Mouse (Mus musculus) liver, embryonic 14.5 days (tissue): ENCODE results near the gene Ccdc24. TPM values are rescaled to one million over a fixed set of nuclear protein-coding genes. Genes with fewer than 3 reads are reported as not detected.

Experiments used
- ATAC-seq: fragments of 200-750 bp; cut with Nextera tagmentation; 2 replicates; pipeline ENCODE4 v1.8.0; 2017; ENCODE audit warnings: moderate number of reproducible peaks, mild to moderate bottlenecking, moderate library complexity; ENCODE audit not compliant: insufficient read depth
- DNase-seq, 3 experiments: peaks; one replicate each; pipeline ENCODE4 v3.0.0-alpha.2; 2012 to 2013; ENCODE audit warnings: low read depth in 3 of 3, low spot score in 3 of 3
- H3K27ac ChIP-seq: fragments of 300-500 bp; sonication (generic); 2 replicates; pipeline ENCODE4 v1.5.1; 2014; ENCODE audit warnings: moderate library complexity, mild to moderate bottlenecking, control low read depth, inconsistent platforms
- H3K27me3 ChIP-seq: fragments of 300-500 bp; sonication (generic); 2 replicates; pipeline ENCODE4 v1.6.1; 2014; ENCODE audit warnings: mild to moderate bottlenecking, low read length, moderate library complexity; ENCODE audit not compliant: control insufficient read depth, insufficient read depth
- H3K36me3 ChIP-seq: fragments of 300-500 bp; sonication (generic); replicated peaks from 2 replicates; pipeline ENCODE4 v1.6.1; 2014; ENCODE audit warnings: low read depth; ENCODE audit not compliant: control insufficient read depth, insufficient read depth
- H3K4me1 ChIP-seq, 2 experiments: fragments of 200-500 bp in 1 of 2; fragments of 300-500 bp in 1 of 2; sonication (generic) in 1 of 2; replicated peaks; 2 replicates each; pipeline ENCODE4 v1.6.1; 2012 to 2014; ENCODE audit warnings: antibody characterized with exemption in 1 of 2, inconsistent platforms in 1 of 2, low read length in 1 of 2; ENCODE audit not compliant: control insufficient read depth in 2 of 2, insufficient read depth in 2 of 2
- H3K4me2 ChIP-seq: fragments of 300-500 bp; sonication (generic); 2 replicates; pipeline ENCODE4 v1.6.1; 2014; ENCODE audit warnings: low read depth, mild to moderate bottlenecking, control low read depth, moderate library complexity
- H3K4me3 ChIP-seq, 2 experiments: fragments of 200-500 bp in 1 of 2; fragments of 300-500 bp in 1 of 2; sonication (generic) in 1 of 2; 2 replicates each; pipeline ENCODE4 v1.5.1; 2012 to 2014; ENCODE audit warnings: low read depth in 2 of 2, low read length in 2 of 2, mild to moderate bottlenecking in 2 of 2, control low read depth in 1 of 2, inconsistent platforms in 1 of 2, moderate library complexity in 1 of 2; ENCODE audit not compliant: insufficient read depth in 1 of 2
- H3K9ac ChIP-seq: fragments of 300-500 bp; sonication (generic); replicated peaks from 2 replicates; pipeline ENCODE4 v1.6.1; 2014; ENCODE audit warnings: mild to moderate bottlenecking, control low read depth, moderate library complexity
- H3K9me3 ChIP-seq: fragments of 300-500 bp; sonication (generic); 2 replicates; pipeline ENCODE4 v1.6.1; 2016; ENCODE audit warnings: low read length, mixed read lengths; ENCODE audit not compliant: control insufficient read depth
- CTCF ChIP-seq: IDR thresholded peaks from 2 replicates; pipeline ENCODE4 v1.5.1; 2016; ENCODE audit warnings: antibody characterized with exemption, low read depth, control low read depth
- EP300 ChIP-seq: IDR thresholded peaks from 2 replicates; pipeline ENCODE4 v1.6.1; 2016; ENCODE audit warnings: antibody characterized with exemption, low read depth
- WGBS: fragments of 180-500 bp; shearing (Covaris S2); extraction: QIAGEN DNeasy Blood & Tissue Kit; methylation state at CpG from one replicate; pipeline ENCODE4 v1.1.7; 2014; ENCODE audit not compliant: insufficient replicate concordance; 5-methylcytosine and 5-hydroxymethylcytosine counted together
- polyA plus RNA-seq, 2 experiments: library from polyadenylated mRNA; depleted of rRNA in 1 of 2; stranded (reverse) in 1 of 2; unstranded in 1 of 2; fragments of >200 nt; fragmentation: Nextera tagmentation in 1 of 2; extraction: Ambion mirVana in 1 of 2; gene quantifications; 2 replicates each; pipeline versions ENCODE4 v1.2.1 to v1.2.3; 2012 to 2014

Ccdc24 gene
- polyA plus RNA-seq, 2 experiments: 0.57 to 0.63 TPM

DNA sequence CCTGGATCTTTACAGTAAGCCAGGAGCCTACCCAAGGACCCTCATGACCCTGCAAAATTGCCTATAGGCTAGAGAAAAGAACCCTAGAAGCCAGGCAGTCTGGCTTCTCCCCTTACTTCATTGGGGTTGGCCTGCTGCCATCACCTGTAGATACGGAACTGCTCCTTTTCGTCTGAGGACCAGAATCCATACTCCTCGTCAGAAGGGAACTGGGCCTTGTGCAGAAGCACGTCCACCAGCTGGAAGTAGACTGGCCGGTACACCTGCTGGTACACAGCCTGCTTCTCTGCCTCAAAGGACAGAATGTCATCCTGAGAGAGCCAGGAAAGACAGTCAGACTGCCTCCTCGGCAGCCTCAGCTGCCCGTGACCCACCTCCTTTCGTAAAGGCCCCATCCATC, 32.4 kb upstream of the Ccdc24 start:
- Histone ChIP-seq H3K9me3 (no peaks in the 10 kb centered on the region), H3K4me3 (no peak overlapping the region), H3K36me3 (peaks cover 12% of the 10 kb centered on the region), H3K4me1 (no peaks in the 10 kb centered on the region), H3K9ac (no peak overlapping the region), H3K27me3 (no peaks in the 10 kb centered on the region), H3K27ac (no peak overlapping the region), H3K4me2 (no peak overlapping the region)
- no peak for ATAC-seq
- 84% methylated on average over 8 of the region's 8 CpGs for WGBS
- no peak for TF ChIP-seq CTCF
- TF ChIP-seq EP300: no peak
- no peak for DNase-seq

DNA sequence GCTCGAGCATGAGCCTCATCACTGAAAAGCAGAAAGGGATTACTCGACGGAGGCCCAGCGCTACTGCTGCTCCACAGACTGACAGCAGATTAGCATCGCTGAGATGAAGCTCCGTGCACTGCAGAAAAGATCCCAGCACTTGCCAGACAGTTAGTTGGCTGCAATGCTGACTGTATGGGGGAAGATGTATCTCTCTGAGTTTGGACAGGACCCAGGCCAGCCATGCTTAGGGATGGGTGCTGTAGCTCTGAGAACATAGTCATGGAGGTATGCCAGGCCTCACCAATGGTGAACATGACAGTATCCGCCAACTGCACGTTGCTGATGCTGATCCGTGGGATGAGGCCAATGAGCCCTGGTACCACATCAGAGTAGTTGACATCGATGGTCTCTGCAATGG, 31.7 kb upstream of the Ccdc24 start:
- no peak overlapping the region for H3K9ac ChIP-seq
- ATAC-seq (no peak), DNase-seq (no peak)
- no peak for TF ChIP-seq EP300
- TF ChIP-seq CTCF: no peak
- peaks cover 17% of the 10 kb centered on the region for H3K36me3 ChIP-seq
- no peaks in the 10 kb centered on the region for H3K27me3 ChIP-seq
- no peaks in the 10 kb centered on the region for H3K4me1 ChIP-seq
- H3K9me3 ChIP-seq: no peaks in the 10 kb centered on the region
- no peak overlapping the region for H3K27ac ChIP-seq
- H3K4me3 ChIP-seq: no peak overlapping the region
- 92% methylated on average over 10 of the region's 10 CpGs for WGBS
- H3K4me2 ChIP-seq: no peak overlapping the region

DNA sequence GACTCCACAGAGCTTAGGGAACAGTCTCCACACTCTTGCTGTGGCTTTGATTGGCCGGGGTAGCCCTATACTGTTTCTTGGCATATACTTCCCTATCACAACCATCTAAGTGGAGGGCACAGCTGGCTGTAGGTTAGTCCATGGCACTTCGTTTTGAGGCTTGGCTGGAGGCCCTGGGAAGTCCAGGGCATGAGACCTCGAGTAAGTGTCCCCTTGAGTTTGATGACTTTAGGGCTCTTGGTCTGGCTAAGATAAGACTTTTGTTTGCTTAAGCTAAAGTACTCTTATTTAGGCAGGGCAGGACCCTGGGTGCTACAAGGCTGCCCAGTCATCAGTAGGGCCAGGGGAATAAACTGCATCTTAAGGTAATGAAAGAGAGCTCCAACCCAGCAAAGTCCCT, 25.8 kb upstream of the Ccdc24 start:
- Histone ChIP-seq H3K27me3 (no peaks in the 10 kb centered on the region), H3K4me2 (no peak overlapping the region), H3K4me3 (no peak overlapping the region), H3K36me3 (peaks cover 22% of the 10 kb centered on the region), H3K27ac (no peak overlapping the region), H3K9me3 (no peaks in the 10 kb centered on the region), H3K4me1 (no peaks in the 10 kb centered on the region), H3K9ac (no peak overlapping the region)
- no peak for ATAC-seq
- no peak for TF ChIP-seq EP300
- TF ChIP-seq CTCF: no peak
- WGBS: 64% methylated on average over 3 of the region's 3 CpGs
- DNase-seq: no peak

DNA sequence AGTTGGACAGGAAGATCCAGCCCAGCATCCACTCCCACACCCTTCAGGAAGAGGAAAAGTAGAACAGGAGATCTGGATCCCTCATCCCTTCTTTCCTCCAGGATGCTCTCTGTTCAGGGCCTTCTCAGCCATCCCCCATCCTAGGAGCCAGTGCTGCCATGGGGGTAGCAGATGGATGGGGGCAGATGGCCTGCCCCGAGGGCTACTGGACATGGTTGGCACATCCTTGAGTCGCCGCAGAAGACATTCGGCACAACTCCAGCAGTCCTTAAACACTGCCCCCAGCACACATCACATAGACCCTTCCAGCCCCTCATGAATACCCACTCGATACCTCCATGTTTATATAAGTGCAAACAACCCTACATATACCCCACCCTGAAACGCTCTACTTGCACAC, 23.7 kb upstream of the Ccdc24 start:
- H3K9ac ChIP-seq: no peak overlapping the region
- H3K4me3 ChIP-seq: no peak overlapping the region
- peaks cover 2 to 4% of the 10 kb centered on the region in 2 experiments; a peak in 1 of 4 replicates for H3K4me1 ChIP-seq
- H3K27me3 ChIP-seq: no peaks in the 10 kb centered on the region
- TF ChIP-seq EP300 (no peak), CTCF (no peak)
- H3K36me3 ChIP-seq: peaks cover 18% of the 10 kb centered on the region
- ATAC-seq (no peak), DNase-seq (no peak)
- 88% methylated on average over 6 of the region's 6 CpGs for WGBS
- H3K4me2 ChIP-seq: no peak overlapping the region
- no peak overlapping the region for H3K27ac ChIP-seq
- H3K9me3 ChIP-seq: no peaks in the 10 kb centered on the region

- DNase-seq (no peak), ATAC-seq (no peak)
- peaks cover 2 to 5% of the 10 kb centered on the region in 2 experiments; a peak in 1 of 4 replicates for H3K4me1 ChIP-seq
- no peak overlapping the region for H3K9ac ChIP-seq
- no peak overlapping the region for H3K27ac ChIP-seq
- TF ChIP-seq CTCF (no peak), EP300 (no peak)
- H3K4me2 ChIP-seq: no peak overlapping the region
- 76% methylated on average over 7 of the region's 7 CpGs for WGBS
- peaks cover 16% of the 10 kb centered on the region for H3K36me3 ChIP-seq
- no peaks in the 10 kb centered on the region for H3K27me3 ChIP-seq
- H3K4me3 ChIP-seq: no peak overlapping the region
- H3K9me3 ChIP-seq: no peaks in the 10 kb centered on the region
These were observed 23.0 kb upstream of the Ccdc24 start for GRCm38 (mm10) chr4:117895339-117895738.

GRCm38 (mm10) chr4:117894601-117895000, 22.2 kb upstream of the Ccdc24 start:
- Histone ChIP-seq H3K9ac (no peak overlapping the region), H3K36me3 (peaks cover 9% of the 10 kb centered on the region), H3K27ac (no peak overlapping the region), H3K27me3 (no peaks in the 10 kb centered on the region), H3K4me2 (no peak overlapping the region), H3K4me1 (peaks cover 2 to 5% of the 10 kb centered on the region in 2 experiments; a peak in 1 of 4 replicates), H3K9me3 (no peaks in the 10 kb centered on the region), H3K4me3 (no peak overlapping the region)
- TF ChIP-seq CTCF: no peak
- no peak for TF ChIP-seq EP300
- DNase-seq (no peak), ATAC-seq (no peak)
- WGBS: 84% methylated on average over 8 of the region's 8 CpGs
